Mouse (Mus musculus): ENCODE measurements around the gene Ptprk.

DNA sequence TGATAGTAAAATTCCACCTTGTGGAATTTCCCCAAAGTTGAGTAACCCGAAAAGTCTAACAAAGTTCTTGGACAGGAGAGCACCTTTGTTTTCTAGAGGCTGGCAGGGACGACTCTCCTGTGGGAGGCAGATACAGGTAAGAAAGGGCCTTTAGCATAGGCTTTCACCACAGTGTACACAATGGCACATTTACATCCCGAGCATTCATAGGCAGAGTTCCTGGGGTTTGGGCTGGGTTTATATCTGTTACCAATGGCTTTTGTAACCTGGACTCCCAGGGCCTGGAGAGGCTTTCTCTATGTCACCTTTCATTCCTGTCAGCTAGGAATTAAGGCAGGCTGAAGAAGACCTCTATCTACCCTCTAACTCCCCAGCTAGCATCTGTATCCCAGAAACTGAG is 13.1 kb downstream of the Ptprk start:
- TF ChIP-seq CTCF (IDR thresholded peaks at IDR 0.05; ENCODE audit: control insufficient read depth, insufficient read depth, insufficient replicate concordance, low read depth, low read length), result no peak
- TF ChIP-seq POLR2A (IDR thresholded peaks at IDR 0.05; ENCODE audit: control insufficient read depth, low read depth, low read length), result no peak
